Mouse (Mus musculus) lung, postnatal 0 days (tissue): ENCODE results near the gene Kdm2b.

Source experiments
- CTCF ChIP-seq: IDR thresholded peaks from 2 replicates; pipeline ENCODE4 v1.5.1; 2016; ENCODE audit warnings: antibody characterized with exemption, mild to moderate bottlenecking
- EP300 ChIP-seq: IDR thresholded peaks from 2 replicates; pipeline ENCODE4 v1.6.1; 2016; ENCODE audit warnings: antibody characterized with exemption, mild to moderate bottlenecking, control low read depth

DNA sequence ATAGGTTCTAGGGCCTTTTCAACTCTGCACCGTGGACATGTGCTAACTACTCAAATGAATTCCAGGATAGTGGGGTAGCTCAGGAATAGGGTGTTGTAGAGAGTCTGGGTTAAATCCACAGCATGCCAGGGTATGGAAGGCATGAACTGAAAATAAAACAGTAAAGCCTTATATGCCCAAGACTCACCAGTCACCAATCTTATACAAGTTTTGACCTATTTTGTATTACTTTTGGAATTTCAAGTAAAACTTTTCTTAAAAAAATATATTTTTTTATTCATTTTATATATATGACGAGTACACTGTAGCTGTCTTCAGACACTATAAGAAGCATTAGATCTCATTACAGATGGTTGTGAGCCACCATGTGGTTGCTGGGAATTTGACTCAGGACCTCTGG lies 4.2 kb upstream of the Kdm2b start:
- TF ChIP-seq CTCF (no peak), EP300 (no peak)
